Mouse (Mus musculus) spleen, postnatal 0 days (tissue): ENCODE results near the gene Rnf141. TPM values are rescaled to one million over a fixed set of nuclear protein-coding genes. Genes with fewer than 3 reads are reported as not detected.

Experiments
- polyA plus RNA-seq: library from polyadenylated mRNA; unstranded; fragments of >200 nt; fragmentation: Nextera tagmentation; extraction: Ambion mirVana; gene quantifications from 2 replicates; pipeline ENCODE4 v1.2.1, GENCODE M21; 2015

Gene Rnf141
- polyA plus RNA-seq: 25.9 and 27.7 TPM in 2 replicates

DNA sequence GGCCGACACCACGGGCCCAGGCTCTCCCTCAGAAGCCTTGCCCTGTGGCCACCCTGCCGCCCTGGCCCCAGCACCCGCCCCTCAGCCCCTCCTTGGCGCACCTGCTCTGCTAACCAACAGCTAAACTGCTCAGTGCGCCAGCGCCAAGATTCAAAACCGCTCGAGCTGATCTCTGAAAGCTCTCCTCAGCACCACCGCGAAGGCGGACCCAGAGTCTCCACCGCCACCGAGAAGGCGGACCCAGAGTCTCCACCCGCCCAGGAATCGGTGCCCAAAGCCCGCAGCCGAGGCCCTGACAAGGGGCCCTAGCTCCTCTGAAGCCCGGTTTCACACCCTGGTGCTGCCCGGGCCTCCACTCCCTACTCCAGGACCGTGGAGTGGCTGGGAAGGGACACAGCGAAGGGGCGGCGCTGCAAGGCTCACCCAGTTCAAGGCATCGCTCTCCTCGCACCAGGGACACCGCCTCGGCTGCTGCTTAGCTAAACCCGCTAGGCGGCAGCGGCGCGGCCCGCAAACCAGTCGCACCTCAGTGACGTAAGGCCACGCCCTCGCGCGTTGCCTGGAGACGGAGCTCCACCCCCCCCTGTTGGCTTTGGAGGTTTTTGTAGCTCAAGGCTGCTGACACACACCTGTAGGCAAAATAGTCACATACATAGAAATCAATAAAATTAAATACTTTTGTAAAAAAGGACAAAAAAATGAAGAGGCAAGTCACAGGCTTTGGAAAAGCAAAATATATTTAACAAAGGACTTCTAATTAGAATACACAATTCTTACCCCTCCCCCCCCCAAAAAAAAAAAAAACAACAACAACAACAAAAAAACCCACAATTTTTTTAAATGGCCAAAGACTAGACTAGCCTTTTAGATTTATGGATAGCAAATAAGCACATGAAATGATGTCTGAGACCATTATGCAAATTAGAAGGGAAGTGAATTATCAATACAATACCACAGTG is at the start of gene Rnf141:
Rnf141 (minus strand) TSS at position 542 of the 959 bp plus-strand sequence.

DNA sequence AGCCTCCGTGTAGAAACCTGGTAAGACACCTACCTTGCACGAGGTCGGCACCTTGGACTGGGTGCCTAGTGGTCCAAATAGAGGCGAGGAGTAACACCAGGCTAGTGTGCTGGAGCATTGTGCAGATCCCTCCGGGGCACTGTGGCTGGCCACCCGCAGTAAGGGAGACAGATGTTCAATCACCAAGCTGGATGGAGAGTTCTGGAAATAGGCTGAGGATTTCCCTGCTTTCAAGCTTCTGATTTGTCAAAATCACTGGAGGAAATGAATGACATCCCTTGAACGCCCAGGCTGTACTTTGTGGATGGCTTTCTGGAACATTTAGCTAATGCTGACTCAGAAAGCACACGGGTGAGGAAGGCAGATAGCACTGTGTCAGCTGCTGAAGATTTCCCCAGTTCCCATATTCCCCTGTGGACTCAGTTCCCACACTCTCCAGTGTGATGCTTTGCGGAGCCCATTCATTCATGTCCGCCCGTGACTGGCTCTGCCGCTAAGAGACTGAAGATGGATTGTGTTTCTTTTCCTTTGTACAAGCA is 18.6 kb upstream of the Rnf141 start, which contains the start of gene Lyve1:
Lyve1 (minus strand) TSS at position 489 of the 539 bp plus-strand sequence.

DNA sequence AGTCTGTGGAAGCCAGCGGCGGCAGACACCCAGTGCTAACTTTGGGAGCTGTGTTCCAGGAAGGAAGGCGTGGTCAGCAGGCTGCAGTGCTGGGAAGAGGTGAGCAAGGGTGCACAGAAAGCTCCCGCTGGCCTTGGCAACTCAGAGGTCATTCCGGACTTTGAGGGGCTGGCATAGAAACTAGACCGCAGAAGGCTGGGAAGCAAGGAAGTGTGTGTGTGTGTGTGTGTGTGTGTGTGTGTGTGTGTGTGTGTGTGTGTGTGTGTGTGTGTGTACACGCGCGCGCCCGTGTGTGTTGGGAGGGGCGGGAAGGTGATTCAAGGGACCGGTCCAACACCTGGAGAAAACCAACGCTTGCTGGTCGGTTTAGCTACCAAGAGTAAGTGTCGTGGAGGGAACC is 76.3 kb downstream of the Rnf141 start, which contains the start of gene Ampd3:
Ampd3 (plus strand) TSS at position 206 of the 400 bp plus-strand sequence.

Other genes starting within 250 kb of the Rnf141 start
- 7.0 and 10.3 TPM in 2 replicates for gene Sbf2, start 229.5 kb downstream of the Rnf141 start, polyA plus RNA-seq
- 2.2 and 3.0 TPM in 2 replicates for gene Adm, start 216.8 kb downstream of the Rnf141 start, polyA plus RNA-seq
- gene Ampd3, start 76.3 kb downstream of the Rnf141 start, polyA plus RNA-seq: 40.3 and 46.0 TPM in 2 replicates
- gene Lyve1, start 18.8 kb upstream of the Rnf141 start, polyA plus RNA-seq: 3.2 and 3.8 TPM in 2 replicates
- gene Mrvi1, start 138.0 kb upstream of the Rnf141 start, polyA plus RNA-seq: 4.5 and 5.3 TPM in 2 replicates
- 26.4 and 29.0 TPM in 2 replicates for gene Ctr9, start 184.5 kb upstream of the Rnf141 start, polyA plus RNA-seq
- gene Eif4g2, start 238.6 kb upstream of the Rnf141 start, polyA plus RNA-seq: 322 and 348 TPM in 2 replicates